Mouse (Mus musculus) kidney, postnatal 14 days (tissue): ENCODE data around the gene Cdc16.

ENCODE experiments used
- DNase-seq: peaks from one replicate; pipeline ENCODE4 v3.0.0; 2022; ENCODE audit warnings: mixed read lengths

Cdc16 gene

DNA sequence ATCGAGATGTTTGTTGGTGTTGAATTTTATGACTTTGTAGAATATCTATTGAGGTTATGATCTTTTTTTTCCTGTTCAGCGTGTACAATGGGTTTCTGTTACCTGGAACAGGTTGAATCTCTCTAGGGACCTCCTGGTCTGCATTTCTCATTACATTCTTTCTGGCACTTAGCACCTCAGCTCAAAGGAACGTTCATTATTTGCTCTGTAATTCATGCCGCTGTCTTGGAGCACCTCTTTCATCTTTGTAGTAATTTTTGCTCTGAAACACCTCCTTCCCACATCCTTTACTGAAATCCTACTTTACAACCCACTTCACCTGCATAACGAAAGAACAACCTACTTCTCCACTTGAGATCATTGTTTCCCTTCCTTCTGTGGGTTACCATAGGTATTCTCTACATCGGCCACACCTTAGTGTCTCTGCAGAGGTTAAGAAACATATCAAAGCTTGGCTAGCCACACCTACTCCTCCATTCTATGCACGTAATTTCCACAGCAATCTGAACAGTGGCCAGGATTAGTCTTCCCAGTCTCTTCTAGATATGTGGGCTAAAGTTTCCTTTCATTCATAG is 71.2 kb downstream of the Cdc16 start:
- no peak for DNase-seq
